Mouse (Mus musculus): ENCODE results near the gene Stk39.
A peak's percentile ranks its signal among the peaks of the same experiment; 100 is the strongest.

Stk39 gene

DNA sequence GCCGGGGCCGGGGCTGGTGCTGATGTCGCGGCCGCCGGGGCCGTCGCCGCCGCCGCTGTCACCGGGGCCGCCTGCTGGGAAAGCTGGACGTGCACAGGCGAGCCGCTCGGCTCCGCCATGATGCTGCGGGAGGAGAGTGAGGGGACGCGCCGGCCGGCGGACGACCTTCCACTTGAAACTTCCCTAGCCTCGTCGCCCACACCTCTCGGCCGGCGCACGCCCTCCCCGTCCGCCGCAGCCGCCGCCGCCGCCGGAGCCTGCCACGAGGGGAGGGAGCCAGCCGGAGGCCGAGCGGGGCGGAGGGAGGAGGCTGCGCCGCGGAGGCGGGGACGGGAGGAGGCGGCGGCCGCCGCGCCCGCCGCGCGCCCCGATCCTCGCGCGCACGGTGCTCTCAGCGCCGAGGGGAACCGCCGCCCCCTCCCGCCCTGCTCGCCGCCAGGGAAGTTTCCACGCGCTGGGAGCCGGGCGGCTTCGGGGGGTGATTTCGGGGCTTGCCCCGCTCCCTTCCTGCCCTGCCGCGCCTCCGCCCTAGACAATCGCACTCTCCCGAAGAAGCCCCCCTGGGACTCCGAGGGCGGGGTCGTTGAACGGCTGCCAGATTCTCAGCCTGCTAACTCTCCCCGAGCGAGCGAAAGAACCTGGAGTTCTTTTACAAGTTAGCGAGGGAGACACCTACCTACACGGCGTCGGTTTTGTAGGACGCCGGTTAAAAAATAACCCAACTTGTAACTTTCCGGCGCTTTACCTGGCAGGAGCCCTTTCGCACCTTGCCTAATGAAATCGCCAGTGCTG, at the start of gene Stk39:
TSS of gene Stk39 (minus strand) at position 510 of the 792 bp plus-strand sequence.
- DNase-seq (ENCODE audit: low spot score in 2 of 2), result peak; percentile 13 to 21

DNA sequence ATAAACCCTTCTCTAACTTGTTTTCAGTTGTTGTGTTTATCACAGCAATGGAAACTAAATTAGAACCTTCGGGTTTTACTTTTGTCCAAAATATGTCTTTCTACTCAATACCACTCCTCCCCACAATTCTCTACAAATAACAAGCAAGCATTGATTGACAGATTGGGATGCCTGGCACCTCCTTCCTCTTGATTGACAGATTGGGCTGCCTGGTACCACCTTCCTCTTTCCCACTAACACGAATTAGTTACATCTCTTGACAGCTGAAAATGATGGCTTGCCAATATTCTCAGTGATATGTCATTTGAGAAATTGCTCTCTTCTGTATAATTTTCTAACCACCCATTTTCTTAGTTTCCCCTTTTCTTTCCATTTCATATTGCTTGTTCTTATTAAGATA, 43.3 kb upstream of the Stk39 start:
- DNase-seq (ENCODE audit: low spot score in 2 of 2), result no peak

GRCm38 (mm10) chr2:68503202-68503601, 31.1 kb upstream of the Stk39 start:
- DNase-seq (ENCODE audit: low spot score in 2 of 2), result no peak

DNA sequence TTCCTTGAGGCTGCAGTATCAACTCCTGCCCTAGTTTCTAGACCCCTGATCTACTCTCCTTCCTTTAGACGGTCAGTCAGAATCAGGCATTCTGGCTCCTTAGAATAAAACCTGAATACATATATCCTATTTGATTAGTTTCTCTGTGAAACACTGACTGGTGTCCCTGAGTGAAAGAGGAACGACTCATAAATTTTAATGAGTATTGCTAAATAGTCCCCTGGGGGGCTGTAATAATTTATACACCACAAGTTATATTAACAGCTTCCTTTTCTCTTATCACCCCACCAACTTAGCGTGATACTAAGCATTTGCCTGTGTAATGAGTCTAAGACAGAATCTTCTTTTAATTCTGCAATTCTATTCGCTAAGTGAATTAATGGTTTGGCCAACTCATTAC, 30.7 kb upstream of the Stk39 start:
- DNase-seq (ENCODE audit: low spot score in 2 of 2), result no peak

GRCm38 (mm10) chr2:68502236-68502635, 30.2 kb upstream of the Stk39 start:
- DNase-seq (ENCODE audit: low spot score in 2 of 2), result no peak

- DNase-seq (ENCODE audit: low spot score in 2 of 2), result no peak
Measured at GRCm38 (mm10) chr2:68486275-68486674, 14.2 kb upstream of the Stk39 start.

DNA sequence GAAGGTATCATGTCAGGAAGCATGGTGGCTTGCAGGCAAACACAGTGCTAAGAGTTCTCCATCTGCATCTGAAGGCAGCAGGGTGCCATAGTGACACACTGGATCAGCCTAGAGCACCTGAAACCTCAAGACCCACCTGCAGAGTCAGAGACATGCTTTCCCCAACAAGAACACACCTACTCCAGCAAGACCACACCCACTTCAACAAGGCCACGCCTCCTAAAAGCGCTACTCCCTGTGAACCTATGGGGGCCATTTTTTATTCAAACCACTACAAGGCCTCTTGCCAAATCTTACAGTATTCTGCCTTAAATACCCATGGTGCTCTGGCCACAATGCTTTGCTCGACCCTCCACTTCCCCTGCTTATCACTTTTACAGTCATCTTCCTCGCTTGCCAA, 13.1 kb upstream of the Stk39 start:
- DNase-seq (ENCODE audit: low spot score in 2 of 2), result no peak

DNA sequence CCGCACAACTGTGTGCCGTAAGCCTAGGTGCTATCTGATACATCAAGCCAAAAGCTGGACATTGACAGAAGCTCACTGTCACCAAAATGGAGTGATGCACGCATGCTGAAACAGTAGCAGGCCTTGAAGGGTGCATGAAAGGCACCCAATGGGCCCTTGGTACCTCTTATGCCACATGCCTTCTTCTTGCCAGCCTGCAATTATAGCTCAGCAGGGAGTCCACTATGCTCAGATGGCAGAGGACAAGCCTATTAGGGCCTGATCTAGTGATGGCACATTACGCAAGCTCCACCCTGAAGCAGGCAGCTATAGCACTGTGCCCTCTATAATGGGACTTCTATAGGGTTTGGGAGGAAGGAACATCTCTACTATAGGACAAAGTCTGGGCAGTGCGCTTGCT, 10.8 kb upstream of the Stk39 start:
- DNase-seq (ENCODE audit: low spot score in 2 of 2), result no peak

GRCm38 (mm10) chr2:68479823-68480222, 7.8 kb upstream of the Stk39 start:
- DNase-seq (ENCODE audit: low spot score in 2 of 2), result no peak

GRCm38 (mm10) chr2:68472921-68473320, 853 bp upstream of the Stk39 start:
- no peak for DNase-seq (ENCODE audit: low spot score in 2 of 2)

DNA sequence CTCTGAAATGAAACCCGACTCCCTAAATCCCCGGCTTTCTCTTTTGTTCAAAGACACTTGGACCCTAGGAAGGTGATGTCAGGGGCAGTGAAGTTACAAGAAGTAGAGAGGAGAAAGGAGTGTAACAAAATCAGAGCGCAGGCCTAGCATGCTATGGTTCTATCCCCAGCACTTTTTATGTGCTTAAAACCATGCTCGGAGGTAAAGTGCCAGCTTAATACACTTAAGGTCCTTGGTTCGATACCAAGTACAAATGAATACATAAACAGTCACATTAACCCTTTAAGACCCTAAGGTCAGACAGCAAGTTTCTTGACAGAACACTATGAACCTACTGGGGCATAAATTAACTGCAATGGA, 463 bp upstream of the Stk39 start:
- no peak for DNase-seq (ENCODE audit: low spot score in 2 of 2)

- DNase-seq (ENCODE audit: low spot score in 2 of 2), result peak in 1 of 2 experiments; percentile 5
Measured at GRCm38 (mm10) chr2:68470891-68471758, 943 bp downstream of the Stk39 start.

DNA sequence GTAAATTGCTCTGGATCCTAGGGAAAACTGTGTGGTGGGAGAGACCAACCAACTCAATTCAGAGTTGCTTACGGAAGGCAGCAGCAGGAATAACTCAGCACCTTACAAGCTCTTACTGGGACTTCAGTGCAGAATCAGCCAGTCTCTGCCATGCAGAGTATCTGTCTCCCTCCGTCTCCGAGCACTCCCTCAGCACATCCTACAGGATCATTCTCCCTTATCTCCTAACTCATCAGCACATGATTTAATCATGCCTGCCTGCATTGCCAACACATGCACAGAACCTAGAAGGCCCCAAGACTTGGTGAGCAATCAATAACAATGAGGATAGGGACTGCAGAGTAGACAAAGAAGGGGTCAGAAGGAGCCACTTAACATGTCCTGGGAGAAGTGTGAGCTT, 2.6 kb downstream of the Stk39 start:
- DNase-seq (ENCODE audit: low spot score in 2 of 2), result no peak

GRCm38 (mm10) chr2:68468698-68469097, 3.4 kb downstream of the Stk39 start:
- no peak for DNase-seq (ENCODE audit: low spot score in 2 of 2)

DNA sequence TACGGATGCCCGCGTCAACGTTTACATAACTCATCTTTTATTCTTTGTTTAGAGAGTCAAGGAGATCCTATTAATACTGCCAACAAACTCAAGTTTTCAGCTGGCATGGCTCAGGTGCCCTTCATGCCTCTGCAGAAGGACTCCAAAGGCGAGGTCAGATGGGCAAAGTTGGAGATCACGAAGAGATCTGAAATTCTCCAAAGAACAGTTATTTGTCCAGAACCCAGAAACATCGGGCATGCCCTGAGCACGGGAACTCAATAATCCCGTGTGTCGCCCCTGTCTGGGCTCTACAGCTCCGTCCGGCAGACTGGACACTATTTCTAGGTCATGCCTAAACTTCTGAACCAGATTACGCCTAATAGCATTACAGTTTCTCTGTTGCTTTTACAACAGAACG, 3.8 kb downstream of the Stk39 start:
- no peak for DNase-seq (ENCODE audit: low spot score in 2 of 2)

- no peak for DNase-seq (ENCODE audit: low spot score in 2 of 2)
Measured at GRCm38 (mm10) chr2:68467085-68467978, 4.7 kb downstream of the Stk39 start.

DNA sequence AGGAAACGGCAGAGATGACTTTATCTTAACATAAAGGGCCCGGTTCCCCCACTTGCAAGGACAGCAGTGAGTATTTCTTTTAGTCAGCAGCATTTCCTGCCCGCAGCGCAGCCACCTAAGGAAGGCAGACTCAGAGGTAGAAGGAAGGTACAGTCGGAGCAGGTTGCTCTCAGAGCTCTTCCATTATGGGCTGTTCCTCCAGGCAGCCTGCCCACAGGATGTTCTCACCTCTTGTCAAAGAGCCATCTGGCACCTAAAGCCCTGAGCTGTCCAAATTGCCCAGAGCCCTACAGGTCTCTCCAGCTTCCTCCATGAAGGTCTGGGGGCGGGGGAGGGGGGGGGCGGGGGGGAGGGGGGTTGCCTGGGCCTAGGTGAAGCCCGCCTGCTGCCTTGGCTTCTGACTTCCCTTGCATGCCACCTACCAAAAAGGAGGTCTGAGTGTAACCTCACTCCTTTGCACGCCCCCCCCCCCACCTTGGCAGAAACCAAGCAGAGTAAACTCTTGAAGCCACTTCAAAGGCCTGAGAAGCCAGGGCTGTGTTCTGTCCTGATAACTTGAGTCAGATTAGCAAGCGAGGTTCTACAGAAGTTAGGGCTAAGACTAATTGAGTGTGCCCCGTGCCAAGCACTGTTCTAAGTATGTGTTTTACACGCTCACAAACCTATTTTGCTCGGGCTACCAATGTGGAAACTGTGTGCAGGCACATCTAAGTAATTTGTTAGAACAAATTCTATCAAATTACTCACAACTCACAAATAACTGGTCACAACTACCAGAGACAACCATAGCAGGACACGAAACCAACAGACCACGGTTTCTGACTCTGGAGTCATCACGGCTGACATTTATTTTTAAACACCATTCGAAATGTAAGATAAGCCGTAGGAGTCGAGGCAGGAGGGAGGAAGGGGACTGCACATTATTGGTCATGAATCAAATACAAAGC, 5.7 kb downstream of the Stk39 start:
- DNase-seq (ENCODE audit: low spot score in 2 of 2), result no peak

DNA sequence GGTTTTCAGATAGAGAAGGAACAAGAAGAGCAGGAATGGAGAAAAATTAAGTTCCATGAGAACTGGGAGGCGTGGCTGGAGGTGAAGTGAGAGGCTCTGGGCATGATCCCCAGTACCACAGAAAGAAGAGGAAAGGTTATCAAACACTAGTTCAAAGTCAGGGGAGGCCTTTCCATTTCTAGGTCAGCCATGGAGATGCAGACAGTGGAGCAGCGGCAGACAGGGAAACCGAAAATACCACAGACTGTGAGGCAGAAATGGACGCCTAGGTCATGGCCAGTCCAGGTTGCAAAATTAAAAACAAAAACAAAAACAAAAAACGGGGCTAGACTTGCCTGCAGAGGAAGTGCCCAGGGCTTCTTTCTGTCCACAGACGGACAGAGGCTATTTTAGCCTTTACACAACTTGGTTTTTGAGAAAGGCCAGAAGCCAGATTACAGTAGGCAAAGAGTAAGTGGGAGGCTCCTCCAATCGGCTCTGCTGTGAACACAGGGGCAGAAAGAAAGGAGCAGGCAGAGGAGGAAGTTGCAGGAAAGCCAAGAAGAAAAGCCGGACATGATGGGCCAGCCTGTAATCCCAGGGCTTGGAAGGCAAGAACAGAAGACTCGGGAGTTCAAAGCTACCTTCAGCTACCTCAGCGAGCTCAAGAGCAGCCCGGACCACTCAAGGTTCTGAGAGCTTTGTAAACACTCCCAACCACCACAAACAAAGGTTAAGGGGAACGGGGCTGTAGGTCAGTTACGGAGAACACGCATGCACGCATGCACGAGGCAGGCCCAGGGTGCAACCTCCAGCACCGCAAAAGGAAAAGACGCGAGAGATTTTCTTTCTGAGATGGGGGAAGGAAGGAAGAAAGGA, 6.6 kb downstream of the Stk39 start:
- no peak for DNase-seq (ENCODE audit: low spot score in 2 of 2)

DNA sequence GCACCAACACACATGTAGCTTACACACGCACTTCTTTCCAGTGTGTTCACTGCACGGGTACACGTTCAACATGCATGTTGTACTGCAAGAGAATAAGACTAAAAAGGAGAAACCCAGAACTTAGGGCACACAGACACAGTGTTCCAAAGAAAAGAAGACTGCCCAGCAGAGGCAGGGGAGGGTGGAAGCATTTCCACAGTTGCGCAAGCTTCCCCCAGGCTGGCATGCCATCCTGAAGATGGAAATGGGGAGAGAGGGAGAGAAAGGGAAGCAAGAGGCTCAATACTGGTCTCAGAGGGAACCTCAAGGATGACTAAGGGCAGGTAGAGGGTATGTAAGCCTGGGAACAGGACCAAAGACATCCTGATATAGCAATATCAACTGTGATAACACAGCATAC, 7.6 kb downstream of the Stk39 start:
- DNase-seq (ENCODE audit: low spot score in 2 of 2), result no peak

DNA sequence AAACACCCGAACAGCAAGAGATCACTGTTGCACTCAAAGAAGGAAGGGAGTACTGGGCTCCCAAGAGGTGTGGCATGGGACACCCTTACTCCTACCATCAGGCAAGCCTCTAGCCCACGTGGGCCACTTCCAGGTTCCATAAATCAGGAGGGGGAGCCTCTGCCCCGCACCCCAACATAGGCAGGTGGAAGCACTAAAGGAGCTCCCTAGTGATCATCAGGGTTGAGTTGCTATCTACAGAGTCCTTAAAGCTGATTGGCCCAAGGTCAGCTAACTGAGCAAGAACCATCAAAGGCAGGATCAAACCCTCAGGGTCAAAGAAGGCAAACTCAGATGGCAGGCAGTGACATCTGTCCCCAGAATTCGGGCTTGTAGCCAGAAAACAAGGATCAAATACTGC, 8.3 kb downstream of the Stk39 start:
- no peak for DNase-seq (ENCODE audit: low spot score in 2 of 2)

Measured in spleen, postnatal 14 days (tissue).